Mouse (Mus musculus) megakaryocyte, embryonic 14.5 days (primary cell): ENCODE measurements at regions not wholly inside any gene's neighbourhood (a gene's known extent, or its start where the extent isn't known, plus 50 kb on each side); places are given as distances from the start of the nearest gene placed in this dataset.

Source experiments
- H3K27me3 ChIP-seq: replicated peaks from 2 replicates; pipeline ENCODE3; 2012; ENCODE audit warnings: inconsistent platforms
- H3K36me3 ChIP-seq: replicated peaks from 2 replicates; pipeline ENCODE3; 2012; ENCODE audit warnings: low read length, inconsistent platforms, mixed read lengths
- H3K4me1 ChIP-seq: 2 replicates; pipeline ENCODE4 v1.6.1; 2012; ENCODE audit warnings: inconsistent platforms
- H3K4me3 ChIP-seq: replicated peaks from 2 replicates; pipeline ENCODE3; 2012; ENCODE audit warnings: moderate library complexity, mild to moderate bottlenecking, inconsistent platforms
- H3K9me3 ChIP-seq: 2 replicates; pipeline ENCODE4 v1.6.1; 2012; ENCODE audit warnings: inconsistent platforms
- FLI1 ChIP-seq: IDR thresholded peaks from 2 replicates; pipeline ENCODE4 v1.6.1; 2012; ENCODE audit warnings: low read length, inconsistent platforms, mixed read lengths
- GATA1 ChIP-seq: IDR thresholded peaks from 3 replicates; pipeline ENCODE4 v1.6.1; 2012; ENCODE audit warnings: mixed read lengths, low read length, inconsistent platforms, borderline replicate concordance

GRCm38 (mm10) chr6:31644504-31644903 lies 80.7 kb upstream of the Podxl start:
- Histone ChIP-seq H3K9me3 (no peaks in the 10 kb centered on the region), H3K27me3 (no peaks in the 10 kb centered on the region), H3K36me3 (no peaks in the 10 kb centered on the region), H3K4me1 (peaks cover 72% of the 10 kb centered on the region), H3K4me3 (no peak overlapping the region)
- TF ChIP-seq FLI1 (no peak), GATA1 (no peak)

- no peak for TF ChIP-seq FLI1
- no peak for TF ChIP-seq GATA1
- Histone ChIP-seq H3K4me1 (peaks cover 83% of the 10 kb centered on the region), H3K36me3 (no peaks in the 10 kb centered on the region), H3K27me3 (no peaks in the 10 kb centered on the region), H3K4me3 (peak overlapping the region; percentile 88), H3K9me3 (no peaks in the 10 kb centered on the region)
Measured at GRCm38 (mm10) chr6:31642451-31642942, 78.7 kb upstream of the Podxl start.

GRCm38 (mm10) chr6:31640745-31641144 lies 77.0 kb upstream of the Podxl start:
- TF ChIP-seq GATA1 (no peak), FLI1 (no peak)
- Histone ChIP-seq H3K4me1 (peaks cover 94% of the 10 kb centered on the region), H3K27me3 (no peaks in the 10 kb centered on the region)

DNA sequence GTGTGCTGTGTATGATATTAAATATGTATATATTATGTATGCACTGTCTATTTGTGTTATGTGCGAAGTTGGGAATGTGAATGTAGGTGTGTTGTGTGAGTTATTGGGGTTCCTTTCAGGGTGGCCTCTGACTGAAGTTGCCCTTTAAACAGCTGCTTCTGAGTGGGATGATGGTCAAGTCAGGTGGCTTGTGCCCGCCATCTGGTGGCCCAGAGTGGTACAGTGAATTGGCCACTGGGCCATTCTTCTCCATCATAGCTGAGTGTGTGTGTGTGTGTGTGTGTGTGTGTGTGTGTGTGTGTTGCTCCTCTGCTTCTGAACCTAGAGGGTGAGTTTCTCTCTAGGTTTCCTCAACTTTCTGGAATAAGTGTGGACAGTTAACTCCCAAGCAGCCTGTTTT lies 75.7 kb upstream of the Podxl start:
- Histone ChIP-seq H3K4me3 (no peak overlapping the region), H3K27me3 (no peaks in the 10 kb centered on the region), H3K4me1 (peaks cover 92% of the 10 kb centered on the region), H3K36me3 (no peaks in the 10 kb centered on the region), H3K9me3 (no peaks in the 10 kb centered on the region)
- TF ChIP-seq FLI1 (no peak), GATA1 (no peak)

More at GRCm38 (mm10) chr6:31640745-31641144, 77.0 kb upstream of the Podxl start:
- Histone ChIP-seq H3K36me3 (no peaks in the 10 kb centered on the region), H3K4me3 (no peak overlapping the region), H3K9me3 (no peaks in the 10 kb centered on the region)

DNA sequence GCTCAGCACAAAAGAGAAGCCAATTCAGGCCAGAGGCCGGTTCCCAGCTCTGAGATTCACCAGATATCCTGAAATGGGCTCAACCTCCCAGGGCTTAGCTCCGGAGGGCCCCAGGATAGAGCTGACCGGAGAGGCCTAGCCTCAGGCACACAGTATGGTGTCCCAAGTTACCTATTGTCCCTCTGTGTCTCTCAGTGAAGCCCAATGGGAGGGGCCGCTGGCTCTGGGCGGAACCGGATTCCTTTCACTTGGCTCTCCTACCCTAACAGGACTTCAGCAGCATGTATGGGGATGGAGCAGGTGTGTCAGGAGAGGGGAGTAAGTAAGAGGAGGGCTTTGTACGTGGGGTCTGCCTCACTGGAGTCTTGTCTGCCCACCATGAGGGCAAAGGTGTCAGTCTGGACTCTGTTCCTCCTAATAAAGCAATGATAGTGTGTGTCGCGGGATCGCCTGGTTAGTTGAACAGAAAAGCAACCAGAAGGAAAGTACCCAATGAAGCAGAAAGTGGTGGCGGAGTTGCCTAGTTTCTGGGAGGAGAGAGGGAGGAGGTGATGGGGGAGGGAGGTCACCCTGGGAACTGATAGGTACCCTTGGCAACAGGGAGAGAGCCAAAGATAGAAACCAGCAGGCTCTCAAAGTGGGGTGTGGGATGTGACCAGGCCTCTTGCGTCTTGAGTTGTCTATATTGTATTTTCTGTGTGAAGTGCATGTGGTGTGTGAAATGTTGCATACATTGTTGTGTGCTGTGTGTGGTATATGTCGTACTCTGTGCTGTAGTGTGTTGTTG lies 74.8 kb upstream of the Podxl start:
- Histone ChIP-seq H3K9me3 (no peaks in the 10 kb centered on the region), H3K27me3 (no peaks in the 10 kb centered on the region), H3K4me1 (peaks cover 89% of the 10 kb centered on the region), H3K4me3 (no peak overlapping the region), H3K36me3 (no peaks in the 10 kb centered on the region)
- no peak for TF ChIP-seq GATA1
- TF ChIP-seq FLI1 = no peak

DNA sequence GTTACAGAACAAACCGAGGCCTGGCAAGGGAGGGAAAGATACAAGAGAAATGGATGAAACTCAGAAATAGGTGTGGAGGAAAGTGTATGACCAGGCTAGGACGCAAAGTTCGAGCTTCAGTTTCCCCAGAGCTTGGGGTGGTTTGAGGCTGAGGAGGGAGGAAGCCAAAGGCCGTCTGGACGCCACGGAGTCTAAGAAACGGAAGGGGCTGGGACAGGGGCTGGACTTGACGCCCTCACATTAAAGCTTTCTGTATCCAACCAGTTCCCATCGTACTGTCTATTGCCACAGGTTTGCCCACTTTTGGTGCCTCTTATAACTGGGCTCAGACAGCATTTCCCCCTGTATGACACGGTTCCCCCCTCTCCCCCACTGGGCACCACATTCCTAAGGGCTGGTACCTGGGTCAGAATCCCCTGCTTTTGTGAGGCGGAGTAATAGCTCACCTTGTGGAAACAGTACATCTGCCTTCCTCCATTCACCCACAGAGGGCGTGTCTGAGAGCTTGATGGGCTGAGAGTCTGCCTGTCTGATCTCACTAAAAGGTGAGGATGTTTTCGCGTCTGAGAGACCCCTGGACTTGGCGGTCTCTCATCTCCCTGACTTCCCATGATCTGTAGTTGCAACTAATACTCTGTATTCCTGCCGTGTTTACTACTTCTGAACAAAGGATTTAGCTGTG lies 73.7 kb upstream of the Podxl start:
- H3K4me1 ChIP-seq = peaks cover 85% of the 10 kb centered on the region
- no peak for TF ChIP-seq GATA1
- TF ChIP-seq FLI1 = no peak
- H3K36me3 ChIP-seq = no peaks in the 10 kb centered on the region
- no peaks in the 10 kb centered on the region for H3K27me3 ChIP-seq
- peak overlapping the region; percentile 68 for H3K4me3 ChIP-seq
- H3K9me3 ChIP-seq = no peaks in the 10 kb centered on the region

DNA sequence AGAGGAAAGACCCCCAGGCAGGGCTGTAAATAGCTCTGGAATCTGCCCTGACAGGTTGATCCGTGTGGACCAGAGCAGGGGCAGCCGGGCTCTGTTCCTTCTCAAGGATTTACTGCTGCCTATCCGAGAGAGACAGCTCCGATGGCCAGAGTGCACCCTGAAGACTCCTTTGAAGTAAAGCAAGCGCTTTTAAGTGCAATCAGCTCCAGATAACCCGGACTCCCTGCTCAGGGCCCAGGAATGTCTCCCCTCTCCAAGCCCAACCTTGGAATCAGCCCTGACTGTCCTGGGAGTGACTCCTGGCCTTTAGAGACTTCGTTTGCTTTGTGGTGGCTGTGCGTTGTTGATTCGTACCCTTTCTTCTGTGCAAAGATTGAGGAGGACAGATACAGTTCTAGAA lies 73.2 kb upstream of the Podxl start:
- H3K36me3 ChIP-seq = no peaks in the 10 kb centered on the region
- no peaks in the 10 kb centered on the region for H3K27me3 ChIP-seq
- TF ChIP-seq FLI1 = no peak
- TF ChIP-seq GATA1 = no peak
- peak overlapping the region; percentile 68 for H3K4me3 ChIP-seq
- H3K4me1 ChIP-seq = peaks cover 84% of the 10 kb centered on the region
- no peaks in the 10 kb centered on the region for H3K9me3 ChIP-seq

DNA sequence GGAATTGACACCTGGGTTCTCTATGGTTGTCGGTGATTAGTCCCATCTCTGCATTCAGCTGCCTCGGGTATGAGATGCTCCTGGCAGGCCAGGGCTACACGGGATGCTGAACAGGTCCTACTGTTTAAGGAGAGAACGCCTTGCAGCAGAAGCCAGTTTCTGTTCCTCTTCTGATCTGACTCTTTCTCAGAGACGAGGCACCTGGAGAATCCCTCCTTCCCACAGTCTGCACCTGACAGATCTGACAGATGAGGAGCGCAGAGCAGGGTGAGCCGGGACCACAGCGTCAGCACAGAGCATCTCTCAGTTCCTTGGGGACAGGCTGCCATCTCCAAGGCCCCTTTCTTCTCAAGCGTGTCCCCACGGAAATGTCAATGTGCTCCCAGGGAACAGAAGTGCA lies 68.7 kb upstream of the Podxl start:
- Histone ChIP-seq H3K4me3 (no peak overlapping the region), H3K36me3 (peaks cover 12% of the 10 kb centered on the region), H3K27me3 (no peaks in the 10 kb centered on the region), H3K4me1 (peaks cover 77% of the 10 kb centered on the region), H3K9me3 (no peaks in the 10 kb centered on the region)
- TF ChIP-seq GATA1 (no peak), FLI1 (no peak)

DNA sequence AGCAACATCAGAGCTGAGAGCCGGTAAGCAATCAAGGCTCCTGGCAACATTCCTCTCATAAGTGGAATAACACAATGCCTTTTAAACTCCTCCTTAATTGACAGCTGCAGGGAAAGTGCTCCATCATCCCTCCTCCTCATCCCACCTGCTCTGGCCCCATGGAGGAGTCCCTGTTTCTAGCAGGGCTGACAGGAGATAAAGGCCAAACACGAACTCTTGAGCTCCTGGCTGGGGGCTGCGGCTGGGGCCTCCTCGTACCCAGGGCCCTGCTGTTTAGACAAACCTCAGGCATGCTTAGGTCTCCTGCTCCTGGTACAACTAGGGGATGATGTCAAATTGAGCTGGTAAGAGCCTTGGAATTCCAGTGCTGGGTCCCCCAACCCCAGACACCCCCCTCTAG lies 66.2 kb upstream of the Podxl start:
- peaks cover 14% of the 10 kb centered on the region for H3K36me3 ChIP-seq
- no peak overlapping the region for H3K4me3 ChIP-seq
- no peaks in the 10 kb centered on the region for H3K9me3 ChIP-seq
- H3K27me3 ChIP-seq = no peaks in the 10 kb centered on the region
- TF ChIP-seq FLI1 = no peak
- TF ChIP-seq GATA1 = no peak
- H3K4me1 ChIP-seq = peaks cover 82% of the 10 kb centered on the region

- Histone ChIP-seq H3K4me1 (peaks cover 88% of the 10 kb centered on the region), H3K4me3 (no peak overlapping the region), H3K27me3 (no peaks in the 10 kb centered on the region), H3K36me3 (peaks cover 20% of the 10 kb centered on the region), H3K9me3 (peaks cover 5% of the 10 kb centered on the region)
- TF ChIP-seq FLI1 = no peak
- TF ChIP-seq GATA1 = no peak
Measured at GRCm38 (mm10) chr6:31627912-31628311, 64.1 kb upstream of the Podxl start.
